Mouse (Mus musculus): Measurements from ENCODE around the gene Slc9c1. TPM values are rescaled to one million over a fixed set of nuclear protein-coding genes. Genes with fewer than 3 reads are reported as not detected.
A peak's percentile ranks its signal among the peaks of the same experiment; 100 is the strongest.

The Slc9c1 gene
- polyA plus RNA-seq, 1 experiment from 2014 or later: not detected

GRCm38 (mm10) chr16:45653009-45653933 is 118.2 kb downstream of the Slc9c1 start:
- peaks cover 6% of the 10 kb centered on the region; the same call in 1 of the 2 replicates for H3K4me1 ChIP-seq (replicated peaks; ENCODE audit: insufficient read depth, low read length)
- 0 out of 2 replicates have a peak, but pooled peaks have one; percentile 8 for ATAC-seq (replicated peaks; ENCODE audit: low FRiP score, low read depth)
- H3K27me3 ChIP-seq (ENCODE audit: insufficient read depth, low read length): 0 out of 2 replicates have a peak, but pooled peaks cover 3% of the 10 kb centered on the region
- H3K27ac ChIP-seq: no peak overlapping the region
- peak overlapping the region; percentile 38 for H3K4me3 ChIP-seq (replicated peaks; ENCODE audit: low read depth, low read length)
- no peak for TF ChIP-seq CTCF (IDR thresholded peaks at IDR 0.05; ENCODE audit: low read depth)
- no peaks in the 10 kb centered on the region for H3K9me3 ChIP-seq (replicated peaks; ENCODE audit: low read length)
- peak overlapping the region; percentile 89 for H3K4me2 ChIP-seq (ENCODE audit: low read length)
- H3K36me3 ChIP-seq (ENCODE audit: insufficient read depth, low read length): no peaks in the 10 kb centered on the region
- no peak for DNase-seq (ENCODE audit: low spot score)
- peak overlapping the region; percentile 47; the same call in 1 of the 2 replicates for H3K9ac ChIP-seq (ENCODE audit: low read depth, low read length)
- WGBS: 14% methylated on average over 17 of the region's 17 CpGs

GRCm38 (mm10) chr16:45653934-45654332 is 118.8 kb downstream of the Slc9c1 start, which contains the start of gene BC016579:
Gene BC016579, minus strand, starts transcription at chr16:45654068.
- H3K27ac ChIP-seq: no peak within 1 kb of the TSS
- peaks cover 6% of the 10 kb centered on the region; the same call in 1 of the 2 replicates for H3K4me1 ChIP-seq (replicated peaks; ENCODE audit: insufficient read depth, low read length)
- H3K36me3 ChIP-seq (ENCODE audit: insufficient read depth, low read length): no peaks in the 10 kb centered on the region
- H3K4me2 ChIP-seq (ENCODE audit: low read length): peak within 1 kb of the TSS; percentile 89
- H3K9ac ChIP-seq (ENCODE audit: low read depth, low read length): peak within 1 kb of the TSS; percentile 47; the same call in 1 of the 2 replicates
- no peaks in the 10 kb centered on the region for H3K9me3 ChIP-seq (replicated peaks; ENCODE audit: low read length)
- H3K4me3 ChIP-seq (replicated peaks; ENCODE audit: low read depth, low read length): peak within 1 kb of the TSS; percentile 38
- no peak for TF ChIP-seq CTCF (IDR thresholded peaks at IDR 0.05; ENCODE audit: low read depth)
- 0 out of 2 replicates have a peak, but pooled peaks cover 3% of the 10 kb centered on the region for H3K27me3 ChIP-seq (ENCODE audit: insufficient read depth, low read length)
- DNase-seq (ENCODE audit: low spot score) (peak; percentile 13), ATAC-seq (replicated peaks; ENCODE audit: low FRiP score, low read depth) (peak; percentile 83)
- WGBS: 6% methylated on average over 20 of the region's 20 CpGs

DNA sequence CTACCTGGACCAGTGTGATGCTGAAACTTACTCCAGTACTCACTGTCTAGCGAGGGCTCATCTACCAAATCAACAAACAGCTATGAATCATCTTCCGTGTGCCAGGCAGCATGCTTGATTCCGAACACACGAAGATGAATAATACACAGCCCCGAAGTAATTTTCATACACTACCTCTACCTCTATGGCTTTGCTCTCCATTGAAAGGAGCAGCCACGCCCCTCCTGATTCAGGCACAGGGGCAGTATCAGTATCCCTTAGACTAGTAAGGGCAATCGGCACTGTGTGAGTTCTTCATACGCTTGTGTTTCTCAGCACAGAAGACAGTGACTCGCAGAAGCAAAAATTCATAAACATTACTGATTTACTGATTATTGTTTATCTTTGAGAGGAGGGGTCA is 119.4 kb downstream of the Slc9c1 start:
- WGBS: 60% methylated on average over 9 of the region's 9 CpGs
- H3K9me3 ChIP-seq (replicated peaks; ENCODE audit: low read length): no peaks in the 10 kb centered on the region
- H3K4me1 ChIP-seq (replicated peaks; ENCODE audit: insufficient read depth, low read length): peaks cover 6% of the 10 kb centered on the region; the same call in 1 of the 2 replicates
- peak overlapping the region; percentile 38; the same call in 1 of the 2 replicates for H3K4me3 ChIP-seq (replicated peaks; ENCODE audit: low read depth, low read length)
- no peak overlapping the region for H3K9ac ChIP-seq (ENCODE audit: low read depth, low read length)
- no peak for TF ChIP-seq CTCF (IDR thresholded peaks at IDR 0.05; ENCODE audit: low read depth)
- H3K27me3 ChIP-seq (ENCODE audit: insufficient read depth, low read length): 0 out of 2 replicates have a peak, but pooled peaks cover 3% of the 10 kb centered on the region
- no peak for DNase-seq (ENCODE audit: low spot score)
- no peak for ATAC-seq (replicated peaks; ENCODE audit: low FRiP score, low read depth)
- no peak overlapping the region for H3K27ac ChIP-seq
- H3K36me3 ChIP-seq (ENCODE audit: insufficient read depth, low read length): no peaks in the 10 kb centered on the region
- peak overlapping the region; percentile 89; the same call in 1 of the 2 replicates for H3K4me2 ChIP-seq (ENCODE audit: low read length)

Other genes with a start within 250 kb of the Slc9c1 start
- gene Cd200, start 126.3 kb upstream of the Slc9c1 start, polyA plus RNA-seq (2015; fragmentation: Nextera tagmentation; extraction: Ambion mirVana): 82.2 and 104 TPM in 2 replicates
- 0.47 and 0.49 TPM in 2 replicates for gene Gm609, start 42.3 kb upstream of the Slc9c1 start, polyA plus RNA-seq (2015; fragmentation: Nextera tagmentation; extraction: Ambion mirVana)
- gene Gm17783, start 3.3 kb upstream of the Slc9c1 start, polyA plus RNA-seq (2015; fragmentation: Nextera tagmentation; extraction: Ambion mirVana): 2.2 and 2.7 TPM in 2 replicates
- 0.04 and 0.16 TPM in 2 replicates for gene Gcsam, start 75.1 kb downstream of the Slc9c1 start, polyA plus RNA-seq (2015; fragmentation: Nextera tagmentation; extraction: Ambion mirVana)
- 0.32 and 0.54 TPM in 2 replicates for gene BC016579, start 118.8 kb downstream of the Slc9c1 start, polyA plus RNA-seq (2015; fragmentation: Nextera tagmentation; extraction: Ambion mirVana)
- 0.20 and 0.21 TPM in 2 replicates for gene Tmprss7, start 158.3 kb downstream of the Slc9c1 start, polyA plus RNA-seq (2015; fragmentation: Nextera tagmentation; extraction: Ambion mirVana)
- 1.9 and 2.6 TPM in 2 replicates for gene Tagln3, start 189.3 kb downstream of the Slc9c1 start, polyA plus RNA-seq (2015; fragmentation: Nextera tagmentation; extraction: Ambion mirVana)
- gene Abhd10, start 207.6 kb downstream of the Slc9c1 start, polyA plus RNA-seq (2015; fragmentation: Nextera tagmentation; extraction: Ambion mirVana): 35.5 and 38.0 TPM in 2 replicates